Comparison of ENCODE assay signal across 25 mouse cellular contexts in the genomic region with DNA sequence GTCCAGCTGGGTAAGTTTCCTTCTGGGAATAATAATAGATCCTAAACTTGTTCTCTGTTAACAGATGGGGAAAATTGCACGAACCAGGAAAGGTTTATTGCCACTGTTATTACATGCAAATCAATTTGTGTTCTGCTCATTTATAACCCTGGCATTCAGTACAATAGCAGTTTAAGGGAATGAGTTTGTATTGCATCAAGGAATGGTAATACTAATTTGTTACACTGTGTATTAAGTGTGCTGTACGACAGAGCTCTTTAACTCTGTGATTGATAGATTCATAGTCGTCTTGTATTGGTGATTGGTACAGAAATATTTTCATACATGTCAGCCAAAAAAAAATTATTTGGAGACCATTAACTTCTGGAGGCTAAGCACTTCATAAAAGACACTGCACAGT.
DNase-seq lines count a peak whose midpoint lies in the region; ATAC-seq and TF ChIP-seq lines count a peak whose summit lies in the region.
"Had no signal": no experiment of that assay in that cellular context is flagged by ENCODE, and none has a peak within 500 bp of the region (broad histone marks: within the 10 kb centered on the region; RNA-seq: fewer than 3 reads in every experiment).

No protein-coding gene starts in this region.

- H3K9me3 ChIP-seq in forebrain, postnatal 0 days (ENCODE audit: low read length), result no peaks in the 10 kb centered on the region
- no peaks in the 10 kb centered on the region for H3K9me3 ChIP-seq in forebrain, embryonic 10.5 days
- H3K9me3 ChIP-seq in neural tube, embryonic 11.5 days (ENCODE audit: control insufficient read depth, low read length), result no peaks in the 10 kb centered on the region
- H3K9me3 ChIP-seq in neural tube, embryonic 14.5 days (ENCODE audit: control insufficient read depth, low read length), result no peaks in the 10 kb centered on the region
- H3K9me3 ChIP-seq: G1E; heart, embryonic 13.5 days; hindbrain, embryonic 15.5 days had no signal

- H3K36me3 ChIP-seq in forebrain, postnatal 0 days (ENCODE audit: insufficient read depth), result no peaks in the 10 kb centered on the region
- H3K36me3 ChIP-seq in forebrain, embryonic 10.5 days (replicated peaks), result no peaks in the 10 kb centered on the region
- H3K36me3 ChIP-seq in neural tube, embryonic 11.5 days (ENCODE audit: control insufficient read depth, insufficient read depth, low read length), result no peaks in the 10 kb centered on the region
- H3K36me3 ChIP-seq in neural tube, embryonic 14.5 days (ENCODE audit: control insufficient read depth, insufficient read depth, low read length), result no peaks in the 10 kb centered on the region
- H3K36me3 ChIP-seq: G1E; heart, embryonic 13.5 days; hindbrain, embryonic 15.5 days had no signal

- no peaks in the 10 kb centered on the region for H3K27me3 ChIP-seq in forebrain, postnatal 0 days (ENCODE audit: insufficient read depth, low read length)
- H3K27me3 ChIP-seq in forebrain, embryonic 10.5 days (ENCODE audit: poor library complexity, severe bottlenecking), result no peaks in the 10 kb centered on the region; the same call in 1 of the 2 replicates
- no peaks in the 10 kb centered on the region for H3K27me3 ChIP-seq in neural tube, embryonic 11.5 days (ENCODE audit: control insufficient read depth, insufficient read depth, low read length)
- H3K27me3 ChIP-seq in neural tube, embryonic 14.5 days (ENCODE audit: control insufficient read depth, insufficient read depth, low read length), result no peaks in the 10 kb centered on the region
- H3K27me3 ChIP-seq: CH12.LX; heart, embryonic 13.5 days; hindbrain, embryonic 15.5 days had no signal

- TF ChIP-seq POLR2A in brain, embryonic 14.5 days (IDR thresholded peaks at IDR 0.05; ENCODE audit: borderline replicate concordance, extremely low read depth, insufficient read depth, insufficient read length, poor library complexity, severe bottlenecking), result no peak

- 44% methylated on average over 3 of the region's 3 CpGs for WGBS in forebrain, postnatal 0 days
- WGBS in forebrain, embryonic 10.5 days, result 84% methylated on average over 3 of the region's 3 CpGs
- 43% methylated on average over 3 of the region's 3 CpGs for WGBS in neural tube, embryonic 11.5 days
- 26% methylated on average over 3 of the region's 3 CpGs for WGBS in neural tube, embryonic 14.5 days

- H3K27ac ChIP-seq in forebrain, postnatal 0 days (ENCODE audit: low read depth, low read length), result no peak overlapping the region
- no peak overlapping the region for H3K27ac ChIP-seq in forebrain, embryonic 10.5 days
- H3K27ac ChIP-seq in neural tube, embryonic 11.5 days (ENCODE audit: low read depth, low read length), result no peak overlapping the region
- H3K27ac ChIP-seq in neural tube, embryonic 14.5 days (ENCODE audit: low read depth, low read length), result no peak overlapping the region
- H3K27ac ChIP-seq: gastrocnemius, adult 2 months; heart, embryonic 13.5 days; hindbrain, embryonic 15.5 days had no signal

- no peak overlapping the region for H3K9ac ChIP-seq in forebrain, postnatal 0 days
- no peak overlapping the region for H3K9ac ChIP-seq in neural tube, embryonic 11.5 days (ENCODE audit: low read length)
- H3K9ac ChIP-seq in neural tube, embryonic 14.5 days (replicated peaks; ENCODE audit: low read depth, low read length), result no peak overlapping the region
- H3K9ac ChIP-seq: heart, embryonic 13.5 days; hindbrain, embryonic 15.5 days had no signal

- TF ChIP-seq CTCF in forebrain, postnatal 0 days (IDR thresholded peaks at IDR 0.05; ENCODE audit: low read depth), result no peak
- TF ChIP-seq CTCF in brain, embryonic 14.5 days (IDR thresholded peaks at IDR 0.05; ENCODE audit: borderline replicate concordance, extremely low read depth, insufficient read depth, insufficient read length), result no peak

- DNase-seq in forebrain, postnatal 0 days, result peak; percentile 1
- no peak for DNase-seq in forebrain, embryonic 10.5 days (ENCODE audit: extremely low spot score, low spot score)
- DNase-seq in neural tube, embryonic 11.5 days (ENCODE audit: low spot score), result peak; percentile 11
- DNase-seq in neural tube, embryonic 10.5 days (ENCODE audit: extremely low spot score, low spot score), result no peak
- DNase-seq in brain, embryonic 14.5 days (ENCODE audit: low read depth), result peak; percentile 22
- DNase-seq in T-cell, adult 2 months (ENCODE audit: low spot score), result no peak
- DNase-seq: adrenal gland, adult 2 months; adrenal gland, postnatal 14 days; B cell, adult 2 months; cerebellum, adult 18-20 months; cerebellum, adult 9-10 months; cerebellum, postnatal 14 days; gastrocnemius, adult 2 months; gastrocnemius, postnatal 14 days; heart, adult 11 months; heart, postnatal 14 days; heart, postnatal 4 days had no signal

- H3K4me1 ChIP-seq in forebrain, postnatal 0 days (ENCODE audit: insufficient read depth), result no peaks in the 10 kb centered on the region
- H3K4me1 ChIP-seq in forebrain, embryonic 10.5 days, result no peaks in the 10 kb centered on the region
- no peaks in the 10 kb centered on the region for H3K4me1 ChIP-seq in neural tube, embryonic 11.5 days (ENCODE audit: control insufficient read depth, insufficient read depth, low read length)
- H3K4me1 ChIP-seq in neural tube, embryonic 14.5 days (ENCODE audit: control insufficient read depth, insufficient read depth, low read length), result no peaks in the 10 kb centered on the region
- H3K4me1 ChIP-seq: heart, embryonic 13.5 days; hindbrain, embryonic 15.5 days had no signal

- no peak for ATAC-seq in forebrain, postnatal 0 days
- ATAC-seq in neural tube, embryonic 11.5 days (ENCODE audit: insufficient read depth, low FRiP score, low TSS enrichment), result peak; percentile 48; the same call in 1 of the 2 replicates
- ATAC-seq in neural tube, embryonic 14.5 days (ENCODE audit: low read depth), result peak; percentile 82
- ATAC-seq: forebrain, embryonic 16.5 days; intestine, postnatal 0 days; Patski had no signal

- H3K4me2 ChIP-seq in forebrain, postnatal 0 days (ENCODE audit: low read depth), result no peak overlapping the region
- H3K4me2 ChIP-seq in neural tube, embryonic 11.5 days (ENCODE audit: low read depth), result no peak overlapping the region
- H3K4me2 ChIP-seq in neural tube, embryonic 14.5 days (ENCODE audit: low read depth, low read length), result no peak overlapping the region
- H3K4me2 ChIP-seq: heart, embryonic 13.5 days; hindbrain, embryonic 15.5 days had no signal

- no peak overlapping the region for H3K4me3 ChIP-seq in forebrain, postnatal 0 days (ENCODE audit: low read depth, low read length)
- H3K4me3 ChIP-seq in forebrain, embryonic 10.5 days, result no peak overlapping the region
- no peak overlapping the region for H3K4me3 ChIP-seq in neural tube, embryonic 11.5 days (ENCODE audit: low read depth, low read length)
- H3K4me3 ChIP-seq in neural tube, embryonic 14.5 days (ENCODE audit: low read depth, low read length), result no peak overlapping the region
- H3K4me3 ChIP-seq: gastrocnemius, adult 2 months; heart, embryonic 13.5 days; hindbrain, embryonic 15.5 days had no signal

Comparison
In these comparisons a context has a peak if more than half of its experiments do, and no peak if none do; other contexts are left out.
1. DNase-seq: peak in forebrain, postnatal 0 days (single experiment), neural tube, embryonic 11.5 days (single experiment) and brain, embryonic 14.5 days (single experiment); none in forebrain, embryonic 10.5 days (single experiment), neural tube, embryonic 10.5 days (single experiment) and T-cell, adult 2 months (single experiment).